Mouse (Mus musculus): ENCODE data around the gene Grn. TPM values are rescaled to one million over a fixed set of nuclear protein-coding genes. Genes with fewer than 3 reads are reported as not detected.
"Not testable (repeated sequence)": the region's sequence is repeated elsewhere in the genome, so short reads cannot be mapped to it uniquely, and the experiment has no call there.

The Grn gene
- polyA plus RNA-seq, 1 experiment from 2014 or later, result 109 TPM

- peak overlapping the region; percentile 98; the same call in 1 of the 2 replicates for H3K27ac ChIP-seq
- WGBS, result 82% methylated on average over 11 of the region's 11 CpGs
- H3K4me3 ChIP-seq, result peak overlapping the region; percentile 89
- peaks cover 40% of the 10 kb centered on the region for H3K36me3 ChIP-seq
- no peaks in the 10 kb centered on the region for H3K9me3 ChIP-seq
- peaks cover 40% of the 10 kb centered on the region for H3K4me1 ChIP-seq
- H3K27me3 ChIP-seq (ENCODE audit: insufficient read depth, poor library complexity, severe bottlenecking), result peaks cover 23% of the 10 kb centered on the region
- no peak for DNase-seq (ENCODE audit: low spot score)
These were observed 24.4 kb upstream of the Grn start for GRCm38 (mm10) chr11:102405544-102406285.

GRCm38 (mm10) chr11:102406401-102406800 lies 23.7 kb upstream of the Grn start:
- WGBS, result 10% methylated on average over 3 of the region's 3 CpGs
- H3K36me3 ChIP-seq, result peaks cover 40% of the 10 kb centered on the region
- peaks cover 16% of the 10 kb centered on the region for H3K27me3 ChIP-seq (ENCODE audit: insufficient read depth, poor library complexity, severe bottlenecking)
- H3K27ac ChIP-seq, result peak overlapping the region; percentile 98
- peaks cover 42% of the 10 kb centered on the region for H3K4me1 ChIP-seq
- DNase-seq (ENCODE audit: low spot score), result no peak
- H3K9me3 ChIP-seq, result no peaks in the 10 kb centered on the region
- H3K4me3 ChIP-seq, result peak overlapping the region; percentile 89

- Histone ChIP-seq H3K9me3 (no peaks in the 10 kb centered on the region), H3K27me3 (ENCODE audit: insufficient read depth, poor library complexity, severe bottlenecking) (peaks cover 9% of the 10 kb centered on the region), H3K27ac (peak overlapping the region; percentile 98), H3K36me3 (peaks cover 35% of the 10 kb centered on the region), H3K4me1 (peaks cover 44% of the 10 kb centered on the region), H3K4me3 (peak overlapping the region; percentile 89)
- WGBS, result under 1% methylated on average over 84 of the region's 85 CpGs
- peak; percentile 96 for DNase-seq (ENCODE audit: low spot score)
These were observed 22.9 kb upstream of the Grn start for GRCm38 (mm10) chr11:102406900-102407833.

- Histone ChIP-seq H3K27me3 (ENCODE audit: insufficient read depth, poor library complexity, severe bottlenecking) (peaks cover 2% of the 10 kb centered on the region), H3K36me3 (peaks cover 29% of the 10 kb centered on the region), H3K27ac (peak within 1 kb of the TSS; percentile 98), H3K9me3 (no peaks in the 10 kb centered on the region), H3K4me1 (peaks cover 44% of the 10 kb centered on the region), H3K4me3 (peak within 1 kb of the TSS; percentile 89)
- DNase-seq (ENCODE audit: low spot score), result no peak
- 1% methylated on average over 19 of the region's 19 CpGs for WGBS
These were observed 22.3 kb upstream of the Grn start, which contains the start of gene Slc25a39 for GRCm38 (mm10) chr11:102407834-102408215. Gene Slc25a39, minus strand, starts transcription at chr11:102407946.

GRCm38 (mm10) chr11:102408344-102408876 lies 21.7 kb upstream of the Grn start:
- peak overlapping the region; percentile 89 for H3K4me3 ChIP-seq
- H3K36me3 ChIP-seq, result peaks cover 23% of the 10 kb centered on the region
- H3K9me3 ChIP-seq, result no peaks in the 10 kb centered on the region
- peak; percentile 100 for DNase-seq (ENCODE audit: low spot score)
- peaks cover 5% of the 10 kb centered on the region; the same call in 1 of the 2 replicates for H3K27me3 ChIP-seq (ENCODE audit: insufficient read depth, poor library complexity, severe bottlenecking)
- H3K4me1 ChIP-seq, result peaks cover 44% of the 10 kb centered on the region
- peak overlapping the region; percentile 98 for H3K27ac ChIP-seq
- WGBS, result under 1% methylated on average over 32 of the region's 32 CpGs

GRCm38 (mm10) chr11:102408888-102409794 lies 21.0 kb upstream of the Grn start:
- WGBS, result 37% methylated on average over 15 of the region's 15 CpGs
- no peak for DNase-seq (ENCODE audit: low spot score)
- Histone ChIP-seq H3K27me3 (ENCODE audit: insufficient read depth, poor library complexity, severe bottlenecking) (peaks cover 5% of the 10 kb centered on the region; the same call in 1 of the 2 replicates), H3K4me3 (peak overlapping the region; percentile 89), H3K9me3 (no peaks in the 10 kb centered on the region), H3K4me1 (peaks cover 44% of the 10 kb centered on the region), H3K36me3 (peaks cover 16% of the 10 kb centered on the region), H3K27ac (peak overlapping the region; percentile 98)

- peak; percentile 76 for DNase-seq (ENCODE audit: low spot score)
- H3K27me3 ChIP-seq (ENCODE audit: insufficient read depth, poor library complexity, severe bottlenecking), result peaks cover 5% of the 10 kb centered on the region; the same call in 1 of the 2 replicates
- H3K36me3 ChIP-seq, result peaks cover 8% of the 10 kb centered on the region
- H3K9me3 ChIP-seq, result no peaks in the 10 kb centered on the region
- 73% methylated on average over 3 of the region's 3 CpGs for WGBS
- H3K4me1 ChIP-seq, result peaks cover 39% of the 10 kb centered on the region
- H3K27ac ChIP-seq, result peak overlapping the region; percentile 98
- H3K4me3 ChIP-seq, result 0 out of 2 replicates have a peak overlapping the region, but pooled peaks have one; percentile 89
These were observed 20.3 kb upstream of the Grn start for GRCm38 (mm10) chr11:102409795-102410330.

- peaks cover 34% of the 10 kb centered on the region for H3K4me1 ChIP-seq
- not testable (repeated sequence) for H3K27me3 ChIP-seq (ENCODE audit: insufficient read depth, poor library complexity, severe bottlenecking); DNase-seq (ENCODE audit: low spot score); H3K27ac ChIP-seq; H3K9me3 ChIP-seq; H3K4me3 ChIP-seq; H3K36me3 ChIP-seq
- WGBS, result 94% methylated on average over 3 of the region's 3 CpGs
These were observed 19.8 kb upstream of the Grn start for GRCm38 (mm10) chr11:102410345-102410744.

GRCm38 (mm10) chr11:102411061-102411460 lies 19.1 kb upstream of the Grn start:
- whole genome bisulfite sequencing, result 77% methylated on average over 3 of the region's 3 CpGs
- H3K27ac ChIP-seq, result peak overlapping the region; percentile 6; the same call in 1 of the 2 replicates
- peaks cover 5% of the 10 kb centered on the region; the same call in 1 of the 2 replicates for H3K27me3 ChIP-seq (ENCODE audit: insufficient read depth, poor library complexity, severe bottlenecking)
- no peaks in the 10 kb centered on the region for H3K36me3 ChIP-seq
- no peak for DNase-seq (ENCODE audit: low spot score)
- H3K9me3 ChIP-seq, result no peaks in the 10 kb centered on the region
- H3K4me1 ChIP-seq, result peaks cover 27% of the 10 kb centered on the region
- no peak overlapping the region for H3K4me3 ChIP-seq

GRCm38 (mm10) chr11:102411704-102412103 lies 18.4 kb upstream of the Grn start:
- H3K9me3 ChIP-seq, result no peaks in the 10 kb centered on the region
- no peak overlapping the region for H3K4me3 ChIP-seq
- peaks cover 21% of the 10 kb centered on the region for H3K4me1 ChIP-seq
- no peak overlapping the region for H3K27ac ChIP-seq
- peaks cover 5% of the 10 kb centered on the region; the same call in 1 of the 2 replicates for H3K27me3 ChIP-seq (ENCODE audit: insufficient read depth, poor library complexity, severe bottlenecking)
- DNase-seq (ENCODE audit: low spot score), result peak; percentile 93
- H3K36me3 ChIP-seq, result no peaks in the 10 kb centered on the region
- WGBS, result 9% methylated on average over 11 of the region's 11 CpGs

GRCm38 (mm10) chr11:102413059-102413458 lies 17.1 kb upstream of the Grn start:
- DNase-seq (ENCODE audit: low spot score), result peak; percentile 66
- Histone ChIP-seq H3K4me1 (peaks cover 14% of the 10 kb centered on the region), H3K9me3 (no peaks in the 10 kb centered on the region), H3K4me3 (no peak overlapping the region), H3K36me3 (no peaks in the 10 kb centered on the region), H3K27me3 (ENCODE audit: insufficient read depth, poor library complexity, severe bottlenecking) (peaks cover 5% of the 10 kb centered on the region; the same call in 1 of the 2 replicates), H3K27ac (no peak overlapping the region)
- WGBS, result 74% methylated on average over 8 of the region's 8 CpGs

Data from heart, embryonic 10.5 days (tissue).